Mouse (Mus musculus) midbrain, postnatal 0 days (tissue): ENCODE measurements around the gene Abhd18. TPM values are rescaled to one million over a fixed set of nuclear protein-coding genes. Genes with fewer than 3 reads are reported as not detected.

Experiments
- ATAC-seq: fragments of 200-750 bp; cut with Nextera tagmentation; 2 replicates; pipeline ENCODE4 v1.8.0; 2017; ENCODE audit warnings: moderate number of reproducible peaks, mild to moderate bottlenecking, moderate TSS enrichment, moderate library complexity; ENCODE audit not compliant: low FRiP score
- DNase-seq: peaks from one replicate; pipeline ENCODE4 v3.0.0-alpha.2; 2015; ENCODE audit warnings: low spot score
- H3K27ac ChIP-seq: fragments of 300-500 bp; sonication (generic); 2 replicates; pipeline ENCODE4 v1.5.1; 2014; ENCODE audit warnings: low read depth, mild to moderate bottlenecking, low read length, mixed read lengths
- H3K27me3 ChIP-seq: fragments of 300-500 bp; sonication (generic); 2 replicates; pipeline ENCODE4 v1.6.1; 2014; ENCODE audit warnings: low read length, control low read depth, mixed read lengths; ENCODE audit not compliant: insufficient read depth
- H3K36me3 ChIP-seq: fragments of 300-500 bp; sonication (generic); 2 replicates; pipeline ENCODE4 v1.6.1; 2014; ENCODE audit warnings: low read length, control low read depth, mixed read lengths; ENCODE audit not compliant: insufficient read depth
- H3K4me1 ChIP-seq: fragments of 300-500 bp; sonication (generic); 2 replicates; pipeline ENCODE4 v1.6.1; 2014; ENCODE audit warnings: mild to moderate bottlenecking, control low read depth, antibody characterized with exemption, low read length, mixed read lengths; ENCODE audit not compliant: insufficient read depth
- H3K4me2 ChIP-seq: fragments of 300-500 bp; sonication (generic); 2 replicates; pipeline ENCODE4 v1.6.1; 2014; ENCODE audit warnings: low read depth, mild to moderate bottlenecking, low read length, mixed read lengths; ENCODE audit not compliant: poor library complexity, severe bottlenecking
- H3K4me3 ChIP-seq: fragments of 300-500 bp; sonication (generic); 2 replicates; pipeline ENCODE4 v1.5.1; 2014; ENCODE audit warnings: low read depth, mild to moderate bottlenecking, low read length, moderate library complexity
- H3K9ac ChIP-seq: fragments of 300-500 bp; sonication (generic); replicated peaks from 2 replicates; pipeline ENCODE4 v1.6.1; 2014; ENCODE audit warnings: mild to moderate bottlenecking, low read length, moderate library complexity, mixed read lengths; ENCODE audit not compliant: poor library complexity, severe bottlenecking
- H3K9me3 ChIP-seq: fragments of 300-500 bp; sonication (generic); 2 replicates; pipeline ENCODE4 v1.6.1; 2016; ENCODE audit warnings: low read length, control low read depth
- CTCF ChIP-seq: IDR thresholded peaks from 2 replicates; pipeline ENCODE4 v1.5.1; 2016; ENCODE audit warnings: antibody characterized with exemption, mild to moderate bottlenecking
- WGBS: fragments of 180-500 bp; shearing (Covaris S2); extraction: QIAGEN DNeasy Blood & Tissue Kit; methylation state at CpG from one replicate; pipeline ENCODE4 v1.1.7; 2014; 5-methylcytosine and 5-hydroxymethylcytosine counted together
- polyA plus RNA-seq: library from polyadenylated mRNA; unstranded; fragments of >200 nt; fragmentation: Nextera tagmentation; extraction: Ambion mirVana; gene quantifications from 2 replicates; pipeline ENCODE4 v1.2.1, GENCODE M21; 2015
- total RNA-seq: library from RNA; depleted of rRNA; stranded (reverse); fragments of >200 nt; gene quantifications from 2 replicates; pipeline ENCODE4 v1.2.3, GENCODE M21; 2014; rRNA removed

Gene Abhd18
- total and polyA plus RNA-seq, 2 experiments from 2014 or later: 8.5 to 15.9 TPM

GRCm38 (mm10) chr3:40954792-40955191 is 108.0 kb downstream of the Abhd18 start:
- no peak for ATAC-seq
- Histone ChIP-seq H3K9ac (no peak overlapping the region), H3K36me3 (no peaks in the 10 kb centered on the region), H3K9me3 (no peaks in the 10 kb centered on the region), H3K27ac (no peak overlapping the region), H3K4me3 (no peak overlapping the region), H3K27me3 (no peaks in the 10 kb centered on the region), H3K4me1 (no peaks in the 10 kb centered on the region), H3K4me2 (no peak overlapping the region)
- WGBS: 94% methylated on average over 1 of the region's 1 CpGs
- DNase-seq: no peak
- TF ChIP-seq CTCF: no peak

GRCm38 (mm10) chr3:40958831-40959230 is 112.1 kb downstream of the Abhd18 start:
- Histone ChIP-seq H3K4me1 (no peaks in the 10 kb centered on the region), H3K4me3 (no peak overlapping the region), H3K27me3 (no peaks in the 10 kb centered on the region), H3K27ac (no peak overlapping the region), H3K4me2 (no peak overlapping the region), H3K36me3 (no peaks in the 10 kb centered on the region), H3K9me3 (no peaks in the 10 kb centered on the region), H3K9ac (no peak overlapping the region)
- ATAC-seq (no peak), DNase-seq (no peak)
- TF ChIP-seq CTCF: no peak

- DNase-seq (no peak), ATAC-seq (no peak)
- H3K27ac ChIP-seq: no peak overlapping the region
- H3K27me3 ChIP-seq: no peaks in the 10 kb centered on the region
- H3K36me3 ChIP-seq: no peaks in the 10 kb centered on the region
- TF ChIP-seq CTCF: no peak
- H3K4me2 ChIP-seq: no peak overlapping the region
- no peaks in the 10 kb centered on the region for H3K9me3 ChIP-seq
- H3K9ac ChIP-seq: no peak overlapping the region
- no peak overlapping the region for H3K4me3 ChIP-seq
- H3K4me1 ChIP-seq: no peaks in the 10 kb centered on the region
Measured at GRCm38 (mm10) chr3:40980758-40981157, 134.0 kb downstream of the Abhd18 start.

GRCm38 (mm10) chr3:40987539-40987938 is 140.8 kb downstream of the Abhd18 start:
- Histone ChIP-seq H3K27ac (no peak overlapping the region), H3K36me3 (no peaks in the 10 kb centered on the region), H3K4me2 (no peak overlapping the region), H3K4me3 (no peak overlapping the region), H3K4me1 (no peaks in the 10 kb centered on the region), H3K9ac (no peak overlapping the region), H3K9me3 (no peaks in the 10 kb centered on the region), H3K27me3 (no peaks in the 10 kb centered on the region)
- DNase-seq (no peak), ATAC-seq (no peak)
- WGBS: 84% methylated on average over 5 of the region's 5 CpGs
- TF ChIP-seq CTCF: no peak

Other genes starting within 250 kb of the Abhd18 start
- 0.49 TPM in 1 of 2 replicates, not detected in the other for gene Slc25a31, start 138.1 kb upstream of the Abhd18 start, total RNA-seq
- 0.09 and 0.50 TPM in 2 replicates for gene Slc25a31, start 138.1 kb upstream of the Abhd18 start, polyA plus RNA-seq
- 33.2 and 39.5 TPM in 2 replicates for gene Hspa4l, start 102.5 kb upstream of the Abhd18 start, total RNA-seq
- gene Hspa4l, start 102.5 kb upstream of the Abhd18 start, polyA plus RNA-seq: 38.8 and 43.1 TPM in 2 replicates
- gene Plk4, start 47.0 kb upstream of the Abhd18 start, total RNA-seq: 8.7 and 9.7 TPM in 2 replicates
- 9.2 and 9.6 TPM in 2 replicates for gene Plk4, start 47.0 kb upstream of the Abhd18 start, polyA plus RNA-seq
- 8.5 and 10.2 TPM in 2 replicates for gene Mfsd8, start 84 bp upstream of the Abhd18 start, total RNA-seq
- gene Mfsd8, start 84 bp upstream of the Abhd18 start, polyA plus RNA-seq: 6.7 TPM in 2 replicates
- gene 1700034I23Rik, start 55.6 kb downstream of the Abhd18 start, total RNA-seq: 0.14 TPM in 1 of 2 replicates, not detected in the other
- 0.13 and 0.28 TPM in 2 replicates for gene 1700034I23Rik, start 55.6 kb downstream of the Abhd18 start, polyA plus RNA-seq
- 11.9 and 12.8 TPM in 2 replicates for gene Larp1b, start 102.9 kb downstream of the Abhd18 start, total RNA-seq
- 3.2 and 5.0 TPM in 2 replicates for gene Larp1b, start 102.9 kb downstream of the Abhd18 start, polyA plus RNA-seq
- gene Pgrmc2, start 236.1 kb downstream of the Abhd18 start, total RNA-seq: 28.4 and 32.0 TPM in 2 replicates
- gene Pgrmc2, start 236.1 kb downstream of the Abhd18 start, polyA plus RNA-seq: 24.5 and 27.9 TPM in 2 replicates